Mouse (Mus musculus): ENCODE measurements around the gene Nfatc2.

- TF ChIP-seq CTCF (IDR thresholded peaks at IDR 0.05; ENCODE audit: low read depth, low read length) (no peak), POLR2A (IDR thresholded peaks at IDR 0.05; ENCODE audit: insufficient read depth, low read length) (no peak)
Observed at GRCm38 (mm10) chr2:168610941-168611340, 9.5 kb upstream of the Nfatc2 start.

Data from ES-Bruce4 (cell line).